Mouse (Mus musculus): ENCODE measurements at regions not wholly inside any gene's neighbourhood (a gene's known extent, or its start where the extent isn't known, plus 50 kb on each side); places are given as distances from the start of the nearest gene placed in this dataset.

- no peak for TF ChIP-seq CTCF (IDR thresholded peaks at IDR 0.05; ENCODE audit: borderline replicate concordance, insufficient read depth, low read depth, low read length)
- no peak for TF ChIP-seq POLR2A (IDR thresholded peaks at IDR 0.05; ENCODE audit: borderline replicate concordance, insufficient read depth, low read length)
- H3K4me3 ChIP-seq (replicated peaks; ENCODE audit: insufficient read depth, low read depth, low read length), result no peak overlapping the region
- no peaks in the 10 kb centered on the region for H3K4me1 ChIP-seq (ENCODE audit: control insufficient read depth, insufficient read depth, low read length)
- no peak overlapping the region for H3K27ac ChIP-seq (ENCODE audit: insufficient read depth, low read length)
- WGBS, result 80% methylated on average over 15 of the region's 15 CpGs
- H3K27me3 ChIP-seq (ENCODE audit: control insufficient read depth, insufficient read depth, low read length), result no peaks in the 10 kb centered on the region
- DNase-seq, result no peak
Measured at GRCm38 (mm10) chr10:29693009-29693935, 157.6 kb upstream of the Rspo3 start.

- H3K4me1 ChIP-seq (ENCODE audit: control insufficient read depth, insufficient read depth, low read length), result no peaks in the 10 kb centered on the region
- no peak overlapping the region for H3K4me3 ChIP-seq (replicated peaks; ENCODE audit: insufficient read depth, low read depth, low read length)
- no peaks in the 10 kb centered on the region for H3K27me3 ChIP-seq (ENCODE audit: control insufficient read depth, insufficient read depth, low read length)
- DNase-seq, result no peak
- TF ChIP-seq CTCF (IDR thresholded peaks at IDR 0.05; ENCODE audit: borderline replicate concordance, insufficient read depth, low read depth, low read length) (no peak), POLR2A (IDR thresholded peaks at IDR 0.05; ENCODE audit: borderline replicate concordance, insufficient read depth, low read length) (no peak)
- H3K27ac ChIP-seq (ENCODE audit: insufficient read depth, low read length), result no peak overlapping the region
- 8% methylated on average over 3 of the region's 3 CpGs for WGBS
Measured at GRCm38 (mm10) chr10:29689529-29689928, 153.9 kb upstream of the Rspo3 start.

- Histone ChIP-seq H3K27ac (ENCODE audit: insufficient read depth, low read length) (no peak overlapping the region), H3K4me3 (replicated peaks; ENCODE audit: insufficient read depth, low read depth, low read length) (no peak overlapping the region), H3K27me3 (ENCODE audit: control insufficient read depth, insufficient read depth, low read length) (no peaks in the 10 kb centered on the region), H3K4me1 (ENCODE audit: control insufficient read depth, insufficient read depth, low read length) (no peaks in the 10 kb centered on the region)
- WGBS, result 53% methylated on average over 5 of the region's 5 CpGs
- DNase-seq, result no peak
- no peak for TF ChIP-seq CTCF (IDR thresholded peaks at IDR 0.05; ENCODE audit: borderline replicate concordance, insufficient read depth, low read depth, low read length)
- TF ChIP-seq POLR2A (IDR thresholded peaks at IDR 0.05; ENCODE audit: borderline replicate concordance, insufficient read depth, low read length), result no peak
Measured at GRCm38 (mm10) chr10:29686982-29687381, 151.3 kb upstream of the Rspo3 start.

GRCm38 (mm10) chr10:29674377-29674776 is 138.7 kb upstream of the Rspo3 start:
- no peak overlapping the region for H3K27ac ChIP-seq (ENCODE audit: insufficient read depth, low read length)
- H3K27me3 ChIP-seq (ENCODE audit: control insufficient read depth, insufficient read depth, low read length), result no peaks in the 10 kb centered on the region
- DNase-seq, result no peak
- TF ChIP-seq POLR2A (IDR thresholded peaks at IDR 0.05; ENCODE audit: borderline replicate concordance, insufficient read depth, low read length) (no peak), CTCF (IDR thresholded peaks at IDR 0.05; ENCODE audit: borderline replicate concordance, insufficient read depth, low read depth, low read length) (no peak)
- 46% methylated on average over 3 of the region's 3 CpGs for WGBS
- no peak overlapping the region for H3K4me3 ChIP-seq (replicated peaks; ENCODE audit: insufficient read depth, low read depth, low read length)
- no peaks in the 10 kb centered on the region for H3K4me1 ChIP-seq (ENCODE audit: control insufficient read depth, insufficient read depth, low read length)

- Histone ChIP-seq H3K4me1 (ENCODE audit: control insufficient read depth, insufficient read depth, low read length) (no peaks in the 10 kb centered on the region), H3K4me3 (replicated peaks; ENCODE audit: insufficient read depth, low read depth, low read length) (no peak overlapping the region), H3K27ac (ENCODE audit: insufficient read depth, low read length) (no peak overlapping the region), H3K27me3 (ENCODE audit: control insufficient read depth, insufficient read depth, low read length) (no peaks in the 10 kb centered on the region)
- WGBS, result 86% methylated on average over 1 of the region's 1 CpGs
- TF ChIP-seq POLR2A (IDR thresholded peaks at IDR 0.05; ENCODE audit: borderline replicate concordance, insufficient read depth, low read length) (no peak), CTCF (IDR thresholded peaks at IDR 0.05; ENCODE audit: borderline replicate concordance, insufficient read depth, low read depth, low read length) (no peak)
- DNase-seq, result no peak
Measured at GRCm38 (mm10) chr10:29661752-29662151, 126.1 kb upstream of the Rspo3 start.

GRCm38 (mm10) chr10:29640249-29640648 is 104.6 kb upstream of the Rspo3 start:
- no peaks in the 10 kb centered on the region for H3K27me3 ChIP-seq (ENCODE audit: control insufficient read depth, insufficient read depth, low read length)
- no peak overlapping the region for H3K27ac ChIP-seq (ENCODE audit: insufficient read depth, low read length)
- DNase-seq, result no peak
- no peak overlapping the region for H3K4me3 ChIP-seq (replicated peaks; ENCODE audit: insufficient read depth, low read depth, low read length)
- H3K4me1 ChIP-seq (ENCODE audit: control insufficient read depth, insufficient read depth, low read length), result no peaks in the 10 kb centered on the region
- WGBS, result 69% methylated on average over 1 of the region's 1 CpGs
- TF ChIP-seq POLR2A (IDR thresholded peaks at IDR 0.05; ENCODE audit: borderline replicate concordance, insufficient read depth, low read length) (no peak), CTCF (IDR thresholded peaks at IDR 0.05; ENCODE audit: borderline replicate concordance, insufficient read depth, low read depth, low read length) (no peak)

- H3K27ac ChIP-seq (ENCODE audit: insufficient read depth, low read length), result no peak overlapping the region
- 20% methylated on average over 5 of the region's 5 CpGs for WGBS
- DNase-seq, result peak; percentile 22 to 51
- no peak overlapping the region for H3K4me3 ChIP-seq (replicated peaks; ENCODE audit: insufficient read depth, low read depth, low read length)
- no peaks in the 10 kb centered on the region for H3K4me1 ChIP-seq (ENCODE audit: control insufficient read depth, insufficient read depth, low read length)
- H3K27me3 ChIP-seq (ENCODE audit: control insufficient read depth, insufficient read depth, low read length), result no peaks in the 10 kb centered on the region
- TF ChIP-seq POLR2A (IDR thresholded peaks at IDR 0.05; ENCODE audit: borderline replicate concordance, insufficient read depth, low read length) (no peak), CTCF (IDR thresholded peaks at IDR 0.05; ENCODE audit: borderline replicate concordance, insufficient read depth, low read depth, low read length) (no peak)
Measured at GRCm38 (mm10) chr10:29635828-29636227, 100.2 kb upstream of the Rspo3 start.

- TF ChIP-seq CTCF (IDR thresholded peaks at IDR 0.05; ENCODE audit: borderline replicate concordance, insufficient read depth, low read depth, low read length) (no peak), POLR2A (IDR thresholded peaks at IDR 0.05; ENCODE audit: borderline replicate concordance, insufficient read depth, low read length) (no peak)
Measured at GRCm38 (mm10) chr10:29595455-29595854, 59.8 kb upstream of the Rspo3 start.

More at GRCm38 (mm10) chr10:29595455-29595854, 59.8 kb upstream of the Rspo3 start:
- no peaks in the 10 kb centered on the region for H3K4me1 ChIP-seq (ENCODE audit: control insufficient read depth, insufficient read depth, low read length)
- no peak overlapping the region for H3K27ac ChIP-seq (ENCODE audit: insufficient read depth, low read length)
- no peak overlapping the region for H3K4me3 ChIP-seq (replicated peaks; ENCODE audit: insufficient read depth, low read depth, low read length)
- no peaks in the 10 kb centered on the region for H3K27me3 ChIP-seq (ENCODE audit: control insufficient read depth, insufficient read depth, low read length)
- DNase-seq, result no peak
- WGBS, result 49% methylated on average over 4 of the region's 4 CpGs

All from cerebellum, adult 2 months (tissue).